In the genomic region with DNA sequence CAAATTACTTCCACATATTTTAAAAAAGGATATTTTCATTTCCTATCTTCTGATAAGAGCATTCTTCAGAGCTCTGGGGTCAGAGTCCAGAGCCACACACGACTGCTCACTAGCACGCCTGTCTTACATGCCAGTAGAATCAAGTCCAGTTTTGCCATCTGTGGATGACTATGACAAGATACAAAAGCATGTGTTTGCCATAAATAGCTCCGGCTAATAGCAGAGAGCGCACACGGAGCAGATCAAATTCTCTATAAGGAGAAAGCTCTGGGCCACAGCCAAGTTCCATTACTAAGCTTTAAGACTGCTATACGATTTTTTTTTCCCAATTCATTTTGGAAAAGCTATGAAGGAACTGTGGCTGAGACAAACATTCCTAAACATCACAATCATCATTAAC, we compare ENCODE assay signal across 9 mouse cellular contexts. TPM values are rescaled to one million over a fixed set of nuclear protein-coding genes. Genes with fewer than 3 reads are reported as not detected.
DNase-seq lines count a peak whose midpoint lies in the region; ATAC-seq and TF ChIP-seq lines count a peak whose summit lies in the region.
"Had no signal": no experiment of that assay in that cellular context is flagged by ENCODE, and none has a peak within 500 bp of the region (broad histone marks: within the 10 kb centered on the region; RNA-seq: fewer than 3 reads in every experiment).

No protein-coding gene starts in this region.

- no peaks in the 10 kb centered on the region; the same call in 1 of the 2 replicates for H3K4me1 ChIP-seq in kidney, adult 2 months (ENCODE audit: control insufficient read depth, insufficient read depth, low read length)
- H3K4me1 ChIP-seq in cerebellum, adult 2 months (ENCODE audit: control insufficient read depth, insufficient read depth, low read length): no peaks in the 10 kb centered on the region; the same call in 1 of the 2 replicates
- H3K4me1 ChIP-seq in intestine, embryonic 15.5 days (replicated peaks): 0 out of 2 replicates have a peak, but pooled peaks cover 6% of the 10 kb centered on the region

- H3K4me2 ChIP-seq in intestine, embryonic 15.5 days (replicated peaks): no peak overlapping the region

- WGBS in kidney, adult 2 months: 27% methylated on average over 6 of the region's 6 CpGs
- 6% methylated on average over 6 of the region's 6 CpGs for WGBS in cerebellum, adult 2 months
- WGBS in intestine, embryonic 15.5 days: 29% methylated on average over 6 of the region's 6 CpGs

- no peaks in the 10 kb centered on the region for H3K9me3 ChIP-seq in intestine, embryonic 15.5 days

- H3K27ac ChIP-seq in kidney, adult 2 months (ENCODE audit: insufficient read depth, low read depth, low read length): no peak overlapping the region
- no peak overlapping the region for H3K27ac ChIP-seq in cerebellum, adult 2 months (ENCODE audit: insufficient read depth, low read length)
- 0 out of 2 replicates have a peak overlapping the region, but pooled peaks have one; percentile 36 for H3K27ac ChIP-seq in intestine, embryonic 15.5 days

- no peaks in the 10 kb centered on the region for H3K27me3 ChIP-seq in kidney, adult 2 months (replicated peaks; ENCODE audit: control insufficient read depth, insufficient read depth, low read length)
- no peaks in the 10 kb centered on the region for H3K27me3 ChIP-seq in cerebellum, adult 2 months (ENCODE audit: control insufficient read depth, insufficient read depth, low read length)
- H3K27me3 ChIP-seq in intestine, embryonic 15.5 days (replicated peaks): no peaks in the 10 kb centered on the region

- H3K36me3 ChIP-seq in kidney, adult 2 months (ENCODE audit: control insufficient read depth, insufficient read depth, low read length): no peaks in the 10 kb centered on the region; the same call in 1 of the 2 replicates
- peaks cover 18% of the 10 kb centered on the region; the same call in 1 of the 2 replicates for H3K36me3 ChIP-seq in intestine, embryonic 15.5 days

- H3K9ac ChIP-seq in intestine, embryonic 15.5 days: no peak overlapping the region

- no peak for TF ChIP-seq POLR2A in kidney, adult 2 months (IDR thresholded peaks at IDR 0.05; ENCODE audit: low read depth, low read length)
- TF ChIP-seq POLR2A in cerebellum, adult 2 months (IDR thresholded peaks at IDR 0.05; ENCODE audit: borderline replicate concordance, insufficient read depth, low read length): no peak

- no peak for ATAC-seq in intestine, embryonic 15.5 days

- H3K4me3 ChIP-seq in kidney, adult 2 months (ENCODE audit: insufficient read depth, low read depth, low read length): no peak overlapping the region
- H3K4me3 ChIP-seq in cerebellum, adult 2 months (replicated peaks; ENCODE audit: insufficient read depth, low read depth, low read length): peak overlapping the region; percentile 4
- H3K4me3 ChIP-seq in intestine, embryonic 15.5 days (replicated peaks): no peak overlapping the region

- TF ChIP-seq CTCF in kidney, adult 2 months (conservative IDR thresholded peaks at IDR 0.05; ENCODE audit: insufficient read depth, insufficient read length, low read depth, low read length): no peak
- TF ChIP-seq CTCF in cerebellum, adult 2 months (IDR thresholded peaks at IDR 0.05; ENCODE audit: borderline replicate concordance, insufficient read depth, low read depth, low read length): no peak

- peak; percentile 28 for DNase-seq in kidney, adult 2 months
- DNase-seq in kidney, postnatal 14 days: no peak
- DNase-seq in Muller cell, postnatal 12 days (ENCODE audit: inconsistent ontology term): peak; percentile 53
- peak; percentile 44 to 85 for DNase-seq in cerebellum, adult 2 months
- no peak for DNase-seq in ovary, postnatal 10 days (ENCODE audit: low spot score)
- no peak for DNase-seq in testis, postnatal 14 days (ENCODE audit: low spot score)
- DNase-seq: liver; thymus, postnatal 36 days had no signal

RNA-seq across cellular contexts. Expression of gene Cfl2, which starts 3.1 kb away (rescaled TPM):
- polyA plus RNA-seq in kidney, adult 2 months (2012; rRNA removed): 18.4 and 39.0 TPM in 2 replicates
- 74.5 and 86.8 TPM in 2 replicates for polyA plus RNA-seq in cerebellum, adult 2 months (2012; rRNA removed)
- polyA plus RNA-seq in intestine, embryonic 15.5 days (2015; fragmentation: Nextera tagmentation; extraction: Ambion mirVana): 157 and 174 TPM in 2 replicates

Comparison
In these comparisons a context has a peak if more than half of its experiments do, and no peak if none do; other contexts are left out.
1. DNase-seq: peak in kidney, adult 2 months (single experiment), Muller cell, postnatal 12 days (single experiment) and cerebellum, adult 2 months (2 of 2); none in kidney, postnatal 14 days (single experiment), ovary, postnatal 10 days (single experiment) and testis, postnatal 14 days (single experiment).